9 mouse cellular contexts compared by ENCODE assay signal in the genomic region with DNA sequence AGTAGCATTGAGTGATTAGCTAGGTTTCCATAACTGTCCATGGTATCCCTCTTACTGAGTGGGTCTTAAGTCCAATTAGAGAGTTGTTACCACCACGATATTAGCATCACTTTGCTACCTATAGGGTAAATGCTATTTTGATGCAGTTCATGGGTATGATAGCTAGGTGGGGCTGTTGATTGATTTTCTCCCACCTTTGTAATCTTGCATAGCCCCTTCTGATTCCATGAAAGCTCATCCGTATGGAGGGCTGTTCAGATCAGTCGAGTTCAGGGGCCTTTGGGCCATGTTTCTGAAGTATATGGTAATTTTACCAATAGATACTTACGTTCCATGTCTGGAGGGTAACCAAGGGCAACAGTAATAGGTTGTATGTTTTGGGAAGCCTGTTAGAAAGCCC.
DNase-seq lines count a peak whose midpoint lies in the region; ATAC-seq lines count a peak whose summit lies in the region.
"Had no signal": no experiment of that assay in that cellular context is flagged by ENCODE, and none has a peak within 500 bp of the region (broad histone marks: within the 10 kb centered on the region; RNA-seq: fewer than 3 reads in every experiment).

No protein-coding gene starts in this region.

- no peaks in the 10 kb centered on the region for H3K27me3 ChIP-seq in limb, embryonic 11.5 days (ENCODE audit: control insufficient read depth, insufficient read depth, low read length)
- H3K27me3 ChIP-seq in limb, embryonic 10.5 days (ENCODE audit: low read depth, poor library complexity, severe bottlenecking) = no peaks in the 10 kb centered on the region
- H3K27me3 ChIP-seq in hindbrain, embryonic 14.5 days (ENCODE audit: control insufficient read depth, insufficient read depth, low read length) = no peaks in the 10 kb centered on the region

- no peaks in the 10 kb centered on the region for H3K36me3 ChIP-seq in limb, embryonic 11.5 days (ENCODE audit: control insufficient read depth, insufficient read depth, low read length)
- no peaks in the 10 kb centered on the region for H3K36me3 ChIP-seq in limb, embryonic 10.5 days
- H3K36me3 ChIP-seq in hindbrain, embryonic 14.5 days (replicated peaks; ENCODE audit: control insufficient read depth, insufficient read depth) = no peaks in the 10 kb centered on the region

- H3K4me2 ChIP-seq in limb, embryonic 11.5 days (ENCODE audit: low read depth, severe bottlenecking) = no peak overlapping the region
- H3K4me2 ChIP-seq in hindbrain, embryonic 14.5 days (replicated peaks) = no peak overlapping the region

- H3K9me3 ChIP-seq in limb, embryonic 11.5 days (ENCODE audit: control insufficient read depth, low read length) = no peaks in the 10 kb centered on the region
- no peaks in the 10 kb centered on the region for H3K9me3 ChIP-seq in limb, embryonic 10.5 days (replicated peaks)
- no peaks in the 10 kb centered on the region for H3K9me3 ChIP-seq in hindbrain, embryonic 14.5 days (ENCODE audit: control insufficient read depth, low read length)

- no peak overlapping the region for H3K9ac ChIP-seq in limb, embryonic 11.5 days (ENCODE audit: low read length)
- H3K9ac ChIP-seq in hindbrain, embryonic 14.5 days = no peak overlapping the region

- WGBS in limb, embryonic 11.5 days = 39% methylated on average over 4 of the region's 4 CpGs
- WGBS in limb, embryonic 10.5 days = 36% methylated on average over 4 of the region's 4 CpGs
- 35% methylated on average over 4 of the region's 4 CpGs for WGBS in hindbrain, embryonic 14.5 days

- H3K4me3 ChIP-seq in limb, embryonic 11.5 days (ENCODE audit: low read depth, low read length) = no peak overlapping the region
- H3K4me3 ChIP-seq in limb, embryonic 10.5 days = no peak overlapping the region
- no peak overlapping the region for H3K4me3 ChIP-seq in hindbrain, embryonic 14.5 days (replicated peaks; ENCODE audit: low read length)

- DNase-seq in cerebellum, adult 8-10 months = peak; percentile 7
- peak; percentile 33 for DNase-seq in limb, embryonic 11.5 days (ENCODE audit: low spot score)
- DNase-seq in limb, embryonic 10.5 days (ENCODE audit: low spot score) = no peak
- DNase-seq in c-Kit-positive CD71-negative TER-119-negative erythroid progenitor cells, embryonic 14.5 days (ENCODE audit: low read depth) = peak; percentile 2
- DNase-seq in hindbrain, embryonic 14.5 days (ENCODE audit: low spot score) = peak; percentile 70
- no peak for DNase-seq in adrenal gland, adult 18-20 months (ENCODE audit: low spot score in 2 of 2)
- DNase-seq: lung, adult 2 months had no signal

- H3K4me1 ChIP-seq in limb, embryonic 11.5 days (ENCODE audit: control insufficient read depth, insufficient read depth, low read length) = no peaks in the 10 kb centered on the region
- H3K4me1 ChIP-seq in limb, embryonic 10.5 days = no peaks in the 10 kb centered on the region
- H3K4me1 ChIP-seq in hindbrain, embryonic 14.5 days (replicated peaks; ENCODE audit: control insufficient read depth, insufficient read depth, low read length) = no peaks in the 10 kb centered on the region

- ATAC-seq in cerebellum, adult (ENCODE audit: insufficient number of reproducible peaks, low FRiP score, low TSS enrichment) = no peak
- ATAC-seq in limb, embryonic 11.5 days (ENCODE audit: insufficient number of reproducible peaks, low FRiP score, low TSS enrichment, low read depth) = no peak
- ATAC-seq in hindbrain, embryonic 14.5 days (ENCODE audit: low FRiP score) = no peak
- no peak for ATAC-seq in megakaryocyte-erythroid progenitor cell, adult 5-6 weeks (replicated peaks; ENCODE audit: low FRiP score, low TSS enrichment, poor library complexity, severe bottlenecking)

- H3K27ac ChIP-seq in limb, embryonic 11.5 days (replicated peaks; ENCODE audit: low read depth, low read length) = no peak overlapping the region
- H3K27ac ChIP-seq in limb, embryonic 10.5 days = no peak overlapping the region
- no peak overlapping the region for H3K27ac ChIP-seq in hindbrain, embryonic 14.5 days

Comparison
In these comparisons a context has a peak if more than half of its experiments do, and no peak if none do; other contexts are left out.
1. DNase-seq: peak in cerebellum, adult 8-10 months (single experiment), limb, embryonic 11.5 days (single experiment), c-Kit-positive CD71-negative TER-119-negative erythroid progenitor cells, embryonic 14.5 days (single experiment) and hindbrain, embryonic 14.5 days (single experiment); none in limb, embryonic 10.5 days (single experiment) and adrenal gland, adult 18-20 months (0 of 2).